Mouse (Mus musculus) intestine, embryonic 16.5 days (tissue): ENCODE measurements around the gene Ralgps2. TPM values are rescaled to one million over a fixed set of nuclear protein-coding genes. Genes with fewer than 3 reads are reported as not detected.

Experiments used
- ATAC-seq: fragments of 200-750 bp; cut with Nextera tagmentation; 2 replicates; pipeline ENCODE4 v1.8.0; 2017; ENCODE audit warnings: moderate TSS enrichment, moderate library complexity
- H3K27ac ChIP-seq: fragments of 300-500 bp; sonication (generic); 2 replicates; pipeline ENCODE4 v1.5.1; 2014; ENCODE audit warnings: mild to moderate bottlenecking, low read length
- H3K27me3 ChIP-seq: fragments of 300-500 bp; sonication (generic); replicated peaks from 2 replicates; pipeline ENCODE4 v1.6.1; 2014; ENCODE audit warnings: low read length, control low read depth, mixed read lengths; ENCODE audit not compliant: control insufficient read depth, insufficient read depth
- H3K36me3 ChIP-seq: fragments of 300-500 bp; sonication (generic); 2 replicates; pipeline ENCODE4 v1.6.1; 2014; ENCODE audit warnings: low read length, control low read depth; ENCODE audit not compliant: control insufficient read depth, insufficient read depth
- H3K4me1 ChIP-seq: fragments of 300-500 bp; sonication (generic); 2 replicates; pipeline ENCODE4 v1.6.1; 2014; ENCODE audit warnings: low read length, control low read depth, mixed read lengths; ENCODE audit not compliant: control insufficient read depth, insufficient read depth
- H3K4me2 ChIP-seq: fragments of 300-500 bp; sonication (generic); 2 replicates; pipeline ENCODE4 v1.6.1; 2014; ENCODE audit warnings: low read depth, low read length, control low read depth
- H3K4me3 ChIP-seq: fragments of 300-500 bp; sonication (generic); 2 replicates; pipeline ENCODE4 v1.5.1; 2014; ENCODE audit warnings: mild to moderate bottlenecking, low read length
- H3K9ac ChIP-seq: fragments of 300-500 bp; sonication (generic); 2 replicates; pipeline ENCODE4 v1.6.1; 2014; ENCODE audit warnings: low read depth, low read length
- H3K9me3 ChIP-seq: fragments of 300-500 bp; sonication (generic); 2 replicates; pipeline ENCODE4 v1.6.1; 2016; ENCODE audit warnings: low read length, control low read depth; ENCODE audit not compliant: control insufficient read depth
- WGBS: fragments of 180-500 bp; shearing (Covaris S2); extraction: QIAGEN DNeasy Blood & Tissue Kit; methylation state at CpG from one replicate; pipeline ENCODE4 v1.1.7; 2014; 5-methylcytosine and 5-hydroxymethylcytosine counted together
- polyA plus RNA-seq: library from polyadenylated mRNA; unstranded; fragments of >200 nt; fragmentation: Nextera tagmentation; extraction: Ambion mirVana; gene quantifications from 2 replicates; pipeline ENCODE4 v1.2.1, GENCODE M21; 2015

Ralgps2 gene
- polyA plus RNA-seq: 24.1 and 30.6 TPM in 2 replicates

DNA sequence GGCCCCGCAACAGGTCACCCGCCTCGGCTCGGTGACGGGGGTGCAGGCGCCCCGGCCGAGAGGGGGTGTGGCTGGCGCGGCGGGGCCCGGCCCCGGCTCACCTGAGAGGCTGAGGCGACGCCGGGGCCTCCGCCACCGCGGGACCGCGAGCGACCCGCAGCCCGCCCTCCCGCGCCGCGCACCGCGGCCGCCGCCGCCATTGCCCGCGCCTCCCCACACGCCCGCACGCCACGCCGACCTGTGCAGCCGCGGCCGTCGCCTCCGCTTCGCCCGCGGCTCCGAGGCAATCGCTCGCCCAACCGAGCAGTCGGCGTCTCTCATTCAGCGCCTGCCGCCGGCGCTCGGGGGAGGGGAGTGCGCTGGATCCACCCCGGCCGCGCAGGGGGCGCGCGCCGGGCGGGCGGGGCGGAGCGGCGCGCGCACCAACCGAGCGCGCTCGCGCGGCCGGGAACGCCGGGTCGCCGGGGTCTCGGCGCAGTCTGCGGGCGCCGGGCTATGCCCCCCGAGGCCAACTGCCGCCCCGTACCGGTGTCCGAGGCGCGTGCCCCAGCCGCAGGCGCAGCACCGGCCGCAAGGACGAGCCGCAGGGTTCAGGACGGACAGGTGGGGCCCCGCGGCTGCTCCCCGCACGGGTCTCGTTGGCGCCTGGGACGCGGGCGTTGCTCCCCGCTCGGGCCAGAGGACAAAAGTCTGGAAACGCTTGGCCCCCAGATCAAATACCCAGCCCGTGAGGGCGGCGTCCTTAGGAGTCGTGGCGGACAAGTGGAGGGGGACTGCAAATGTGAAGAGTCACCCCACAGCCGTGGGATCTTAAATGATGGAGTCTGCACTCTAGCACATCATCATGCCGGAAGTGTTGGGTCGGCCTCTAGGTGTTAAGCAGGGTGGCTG, at the start of gene Ralgps2:
TSS of gene Ralgps2 (minus strand) at position 376 of the 891 bp plus-strand sequence.
- H3K36me3 ChIP-seq: no peaks in the 10 kb centered on the region
- peak within 1 kb of the TSS; percentile 60 for H3K27ac ChIP-seq
- peaks cover 6% of the 10 kb centered on the region; the same call in 1 of the 2 replicates for H3K4me1 ChIP-seq
- peak within 1 kb of the TSS; percentile 82 for H3K9ac ChIP-seq
- H3K9me3 ChIP-seq: no peaks in the 10 kb centered on the region
- H3K4me2 ChIP-seq: peak within 1 kb of the TSS; percentile 93
- H3K27me3 ChIP-seq: no peaks in the 10 kb centered on the region
- H3K4me3 ChIP-seq: peak within 1 kb of the TSS; percentile 77
- under 1% methylated on average over 110 of the region's 124 CpGs for WGBS
- peak; percentile 90 for ATAC-seq

DNA sequence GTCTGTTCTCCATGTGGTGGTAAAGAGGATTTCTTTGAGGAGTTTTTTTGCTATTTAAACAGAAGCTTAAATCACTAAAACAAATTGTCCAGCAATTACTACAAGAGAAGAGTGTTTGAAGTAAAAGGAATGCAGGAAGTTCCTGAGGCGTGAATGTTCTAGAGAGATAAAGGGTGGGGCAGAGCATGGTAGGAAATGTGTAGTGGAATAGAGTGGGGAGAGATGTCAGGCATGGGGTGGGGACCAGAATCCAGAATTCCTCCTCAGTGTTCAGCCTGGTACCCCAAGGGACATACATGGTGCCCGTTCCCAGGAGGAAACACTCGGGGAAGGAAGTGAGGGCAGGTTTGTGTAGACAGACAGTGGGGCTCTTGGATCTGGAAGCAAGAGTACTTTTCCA, 48.1 kb upstream of the Ralgps2 start:
- Histone ChIP-seq H3K27ac (no peak overlapping the region), H3K36me3 (no peaks in the 10 kb centered on the region), H3K4me3 (no peak overlapping the region), H3K4me1 (peaks cover 7% of the 10 kb centered on the region), H3K4me2 (no peak overlapping the region), H3K9ac (no peak overlapping the region), H3K9me3 (no peaks in the 10 kb centered on the region), H3K27me3 (no peaks in the 10 kb centered on the region; the same call in 1 of the 2 replicates)
- WGBS: 70% methylated on average over 3 of the region's 3 CpGs
- ATAC-seq: no peak

- 60% methylated on average over 6 of the region's 6 CpGs for WGBS
These were observed 47.4 kb upstream of the Ralgps2 start for GRCm38 (mm10) chr1:156986641-156987345.

DNA sequence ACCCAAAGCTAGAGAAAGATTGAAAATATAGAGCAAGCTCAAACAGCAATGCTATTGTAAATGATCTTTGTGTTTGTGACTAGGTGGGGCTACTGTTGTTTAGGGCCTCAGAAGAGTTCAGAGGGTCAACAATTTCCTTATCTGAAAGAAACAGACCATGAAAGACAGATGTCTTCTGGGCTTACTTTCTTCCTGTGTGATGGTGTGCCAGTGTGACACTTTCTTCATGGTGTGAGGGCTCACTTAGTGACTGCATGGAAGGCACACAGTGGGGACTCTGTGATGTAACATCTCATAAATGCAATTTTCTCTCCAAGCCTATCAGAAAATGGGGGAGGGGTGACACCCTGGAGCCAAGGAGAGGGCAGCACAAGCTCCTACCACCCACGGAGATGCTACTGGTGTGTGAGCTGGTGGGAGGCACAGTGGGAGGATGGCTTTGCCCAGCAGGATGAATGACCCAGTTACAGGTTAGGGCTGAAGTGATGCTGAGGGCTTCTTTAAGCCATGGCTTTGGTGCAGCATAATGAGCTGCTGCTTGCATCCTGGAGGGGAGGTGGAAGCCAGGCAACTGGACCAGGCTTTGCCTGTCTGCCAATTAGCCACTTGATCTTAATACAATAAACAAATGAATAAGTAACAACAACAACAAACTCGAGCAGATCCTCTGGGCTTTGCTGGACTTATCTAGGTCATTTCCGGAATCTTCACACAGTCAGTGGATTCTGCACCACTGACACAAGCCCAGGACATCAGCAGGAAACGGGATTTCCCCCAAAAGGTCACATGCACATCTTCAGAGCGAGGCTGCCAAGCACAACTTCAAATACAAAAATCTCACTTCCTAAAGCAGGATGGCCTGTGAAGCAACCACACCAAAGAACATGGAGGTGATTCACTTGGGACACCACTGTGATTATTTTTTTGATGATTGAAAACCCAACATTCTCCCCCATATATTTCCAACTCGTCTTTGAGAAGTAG, 46.5 kb upstream of the Ralgps2 start:
- Histone ChIP-seq H3K36me3 (no peaks in the 10 kb centered on the region), H3K27ac (no peak overlapping the region), H3K4me3 (no peak overlapping the region), H3K27me3 (no peaks in the 10 kb centered on the region; the same call in 1 of the 2 replicates), H3K9ac (no peak overlapping the region), H3K4me2 (no peak overlapping the region), H3K4me1 (peaks cover 3% of the 10 kb centered on the region; the same call in 1 of the 2 replicates), H3K9me3 (no peaks in the 10 kb centered on the region)
- 46% methylated on average over 6 of the region's 6 CpGs for WGBS
- no peak for ATAC-seq

More at GRCm38 (mm10) chr1:156986641-156987345, 47.4 kb upstream of the Ralgps2 start:
- H3K27me3 ChIP-seq: no peaks in the 10 kb centered on the region; the same call in 1 of the 2 replicates
- no peak overlapping the region for H3K4me3 ChIP-seq
- no peak overlapping the region for H3K9ac ChIP-seq
- no peak for ATAC-seq
- H3K27ac ChIP-seq: no peak overlapping the region
- H3K4me2 ChIP-seq: no peak overlapping the region
- H3K36me3 ChIP-seq: no peaks in the 10 kb centered on the region
- no peaks in the 10 kb centered on the region for H3K9me3 ChIP-seq
- H3K4me1 ChIP-seq: peaks cover 3% of the 10 kb centered on the region; the same call in 1 of the 2 replicates

- ATAC-seq: no peak
- H3K9me3 ChIP-seq: no peaks in the 10 kb centered on the region
- no peak overlapping the region for H3K9ac ChIP-seq
- H3K4me2 ChIP-seq: no peak overlapping the region
- 78% methylated on average over 14 of the region's 14 CpGs for WGBS
- H3K4me3 ChIP-seq: no peak overlapping the region
- no peak overlapping the region for H3K27ac ChIP-seq
- no peaks in the 10 kb centered on the region for H3K4me1 ChIP-seq
- no peaks in the 10 kb centered on the region; the same call in 1 of the 2 replicates for H3K27me3 ChIP-seq
- H3K36me3 ChIP-seq: no peaks in the 10 kb centered on the region
These were observed 43.8 kb upstream of the Ralgps2 start for GRCm38 (mm10) chr1:156983009-156983870.

DNA sequence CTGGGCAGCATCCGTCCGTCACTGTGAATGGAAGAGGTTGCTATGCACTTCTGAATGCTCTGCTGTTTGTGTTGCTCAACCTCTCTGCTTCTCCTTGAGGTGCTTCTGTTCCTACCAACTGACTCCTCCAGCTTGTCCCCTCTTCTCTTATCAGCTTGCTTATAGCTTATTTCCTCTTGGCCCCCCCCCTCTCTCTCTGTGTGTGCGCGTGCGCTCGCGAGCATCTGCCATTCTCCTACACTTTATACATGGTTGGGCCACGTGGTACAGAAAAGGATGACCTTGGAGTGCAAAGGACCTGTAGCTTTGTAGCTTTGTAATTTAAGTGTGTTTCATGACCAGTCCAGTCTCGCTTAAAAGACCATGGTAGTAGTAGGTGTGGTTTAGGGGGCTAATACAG, 42.5 kb upstream of the Ralgps2 start:
- Histone ChIP-seq H3K4me2 (no peak overlapping the region), H3K36me3 (no peaks in the 10 kb centered on the region), H3K27ac (no peak overlapping the region), H3K4me1 (no peaks in the 10 kb centered on the region), H3K4me3 (no peak overlapping the region), H3K9me3 (no peaks in the 10 kb centered on the region), H3K9ac (no peak overlapping the region), H3K27me3 (no peaks in the 10 kb centered on the region; the same call in 1 of the 2 replicates)
- no peak for ATAC-seq
- WGBS: 79% methylated on average over 9 of the region's 9 CpGs

GRCm38 (mm10) chr1:156979722-156980121, 40.3 kb upstream of the Ralgps2 start:
- no peak overlapping the region for H3K4me3 ChIP-seq

DNA sequence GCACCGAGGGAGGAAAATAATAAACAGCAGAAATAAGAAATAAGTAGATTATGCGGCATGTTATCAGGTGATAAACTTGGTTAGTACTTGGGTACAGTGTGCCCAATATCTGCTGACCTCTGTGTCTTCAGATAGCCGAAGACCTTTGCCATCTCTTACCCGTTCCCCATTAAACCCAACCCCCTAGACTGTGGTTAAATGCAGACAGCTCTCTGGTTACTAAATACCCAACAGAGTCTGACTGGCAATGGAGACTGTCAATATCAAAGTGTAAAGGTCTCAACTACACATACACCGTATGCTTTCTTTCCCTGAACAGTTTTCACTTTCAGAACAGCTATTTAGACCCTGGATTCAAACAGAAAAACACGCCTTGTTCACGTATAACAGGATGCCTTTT, 39.2 kb upstream of the Ralgps2 start:
- 0 out of 2 replicates have a peak overlapping the region, but pooled peaks have one; percentile 2 for H3K4me2 ChIP-seq
- H3K4me3 ChIP-seq: no peak overlapping the region
- H3K36me3 ChIP-seq: no peaks in the 10 kb centered on the region
- WGBS: 75% methylated on average over 7 of the region's 7 CpGs
- H3K9ac ChIP-seq: no peak overlapping the region
- H3K9me3 ChIP-seq: no peaks in the 10 kb centered on the region
- H3K4me1 ChIP-seq: no peaks in the 10 kb centered on the region
- ATAC-seq: peak; percentile 88
- H3K27me3 ChIP-seq: no peaks in the 10 kb centered on the region
- H3K27ac ChIP-seq: no peak overlapping the region

More at GRCm38 (mm10) chr1:156979722-156980121, 40.3 kb upstream of the Ralgps2 start:
- no peaks in the 10 kb centered on the region for H3K4me1 ChIP-seq
- WGBS: 84% methylated on average over 4 of the region's 4 CpGs
- H3K36me3 ChIP-seq: no peaks in the 10 kb centered on the region
- no peak overlapping the region for H3K9ac ChIP-seq
- ATAC-seq: no peak
- no peak overlapping the region for H3K4me2 ChIP-seq
- no peaks in the 10 kb centered on the region for H3K9me3 ChIP-seq
- H3K27me3 ChIP-seq: no peaks in the 10 kb centered on the region; the same call in 1 of the 2 replicates
- H3K27ac ChIP-seq: no peak overlapping the region
